Mouse (Mus musculus): Measurements from ENCODE around the gene Rpl32.

Rpl32 gene

GRCm38 (mm10) chr6:115808488-115809231, at the start of gene Rpl32:
TSS of gene Rpl32 (minus strand) at chr6:115808747.
- DNase-seq (ENCODE audit: low spot score in 2 of 2): peak; percentile 85 to 87

- no peak for DNase-seq (ENCODE audit: low spot score in 2 of 2)
Observed at GRCm38 (mm10) chr6:115856361-115856745, 47.8 kb upstream of the Rpl32 start.

- DNase-seq (ENCODE audit: low spot score in 2 of 2): no peak
Observed at GRCm38 (mm10) chr6:115855733-115856360, 47.3 kb upstream of the Rpl32 start.

GRCm38 (mm10) chr6:115854432-115854831, 45.9 kb upstream of the Rpl32 start:
- peak; percentile 3 to 23 for DNase-seq (ENCODE audit: low spot score in 2 of 2)

GRCm38 (mm10) chr6:115853985-115854384, 45.4 kb upstream of the Rpl32 start:
- no peak for DNase-seq (ENCODE audit: low spot score in 2 of 2)

GRCm38 (mm10) chr6:115853091-115853813, 44.7 kb upstream of the Rpl32 start, which contains the start of the genes Mbd4 and Ift122:
TSS of gene Mbd4 (minus strand) at chr6:115853371.
TSS of gene Ift122 (plus strand) at chr6:115853470.
- DNase-seq (ENCODE audit: low spot score in 2 of 2): peak; percentile 98 to 99

GRCm38 (mm10) chr6:115852446-115853090, 44.0 kb upstream of the Rpl32 start:
- peak in 1 of 2 experiments; percentile 34 for DNase-seq (ENCODE audit: low spot score in 2 of 2)

GRCm38 (mm10) chr6:115848598-115849304, 40.2 kb upstream of the Rpl32 start:
- no peak for DNase-seq (ENCODE audit: low spot score in 2 of 2)

- peak; percentile 47 to 75 for DNase-seq (ENCODE audit: low spot score in 2 of 2)
Observed at GRCm38 (mm10) chr6:115846640-115847411, 38.3 kb upstream of the Rpl32 start.

- no peak for DNase-seq (ENCODE audit: low spot score in 2 of 2)
Observed at GRCm38 (mm10) chr6:115845006-115845405, 36.5 kb upstream of the Rpl32 start.

- DNase-seq (ENCODE audit: low spot score in 2 of 2): no peak
Observed at GRCm38 (mm10) chr6:115838745-115839144, 30.2 kb upstream of the Rpl32 start.

- peak; percentile 26 to 35 for DNase-seq (ENCODE audit: low spot score in 2 of 2)
Observed at GRCm38 (mm10) chr6:115838161-115838597, 29.6 kb upstream of the Rpl32 start, which contains the start of gene Efcab12. TSS of gene Efcab12 (minus strand) at chr6:115838412.

GRCm38 (mm10) chr6:115833861-115834260, 25.3 kb upstream of the Rpl32 start:
- no peak for DNase-seq (ENCODE audit: low spot score in 2 of 2)

- DNase-seq (ENCODE audit: low spot score in 2 of 2): no peak
Observed at GRCm38 (mm10) chr6:115832152-115832850, 23.8 kb upstream of the Rpl32 start.

GRCm38 (mm10) chr6:115830779-115831601, 22.4 kb upstream of the Rpl32 start:
- no peak for DNase-seq (ENCODE audit: low spot score in 2 of 2)

- peak; percentile 55 to 74 for DNase-seq (ENCODE audit: low spot score in 2 of 2)
Observed at GRCm38 (mm10) chr6:115823850-115824464, 15.4 kb upstream of the Rpl32 start.

GRCm38 (mm10) chr6:115821216-115821993, 12.9 kb upstream of the Rpl32 start:
- DNase-seq (ENCODE audit: low spot score in 2 of 2): no peak

GRCm38 (mm10) chr6:115818129-115818528, 9.6 kb upstream of the Rpl32 start:
- DNase-seq (ENCODE audit: low spot score in 2 of 2): no peak

Data from natural killer cell, adult 2 months (primary cell).